ENCODE assay signal across 8 mouse cellular contexts in genomic region chr17:11975062-11975607, GRCm38 (mm10).
A peak's percentile ranks its signal among the peaks of the same experiment; 100 is the strongest.
DNase-seq lines count a peak whose midpoint lies in the region; ATAC-seq and TF ChIP-seq lines count a peak whose summit lies in the region.

No protein-coding gene starts in this region.

- no peaks in the 10 kb centered on the region for H3K4me1 ChIP-seq in heart, embryonic 11.5 days (ENCODE audit: control insufficient read depth, insufficient read depth, low read length)
- H3K4me1 ChIP-seq in MEL (ENCODE audit: control insufficient read depth in 1 of 2, insufficient read depth in 2 of 2, low read length in 2 of 2): peaks cover 3 to 8% of the 10 kb centered on the region in 2 experiments
- peaks cover 15% of the 10 kb centered on the region for H3K4me1 ChIP-seq in hindbrain, embryonic 12.5 days

- peak; percentile 91 for TF ChIP-seq RAD21 in MEL (IDR thresholded peaks at IDR 0.05; ENCODE audit: low read depth, low read length)

- H3K9ac ChIP-seq in heart, embryonic 11.5 days (ENCODE audit: low read depth, low read length): no peak overlapping the region
- no peak overlapping the region for H3K9ac ChIP-seq in MEL (ENCODE audit: control insufficient read depth, low read depth, low read length, poor library complexity, severe bottlenecking)
- no peak overlapping the region for H3K9ac ChIP-seq in hindbrain, embryonic 12.5 days

- intact Hi-C loops in left cerebral cortex, adult 2 months (cut with DNase I): no loop called here

- H3K4me3 ChIP-seq in heart, embryonic 11.5 days (ENCODE audit: low read depth, low read length): no peak overlapping the region
- H3K4me3 ChIP-seq in MEL (ENCODE audit: control insufficient read depth in 1 of 2, insufficient read depth in 1 of 2, low read depth in 2 of 2, low read length in 2 of 2): no peak overlapping the region
- H3K4me3 ChIP-seq in hindbrain, embryonic 12.5 days: no peak overlapping the region
- no peak overlapping the region for H3K4me3 ChIP-seq in left cerebral cortex, adult 2 months

- H3K9me3 ChIP-seq in heart, embryonic 11.5 days (replicated peaks; ENCODE audit: control insufficient read depth, low read length): no peaks in the 10 kb centered on the region
- no peaks in the 10 kb centered on the region for H3K9me3 ChIP-seq in MEL (replicated peaks; ENCODE audit: insufficient read depth, low read length)
- no peaks in the 10 kb centered on the region for H3K9me3 ChIP-seq in hindbrain, embryonic 12.5 days (replicated peaks)

- peaks cover 25% of the 10 kb centered on the region for H3K27me3 ChIP-seq in heart, embryonic 11.5 days (ENCODE audit: control insufficient read depth, insufficient read depth, low read length)
- H3K27me3 ChIP-seq in MEL (ENCODE audit: control insufficient read depth in 1 of 2, insufficient read depth in 2 of 2, low read length in 2 of 2): no peaks in the 10 kb centered on the region
- H3K27me3 ChIP-seq in hindbrain, embryonic 12.5 days: peaks cover 8% of the 10 kb centered on the region

- no peaks in the 10 kb centered on the region; the same call in 1 of the 2 replicates for H3K79me2 ChIP-seq in MEL (ENCODE audit: control insufficient read depth, insufficient read depth, low read length, poor library complexity)

- peak; percentile 76 to 85 (median 83) for TF ChIP-seq CTCF in MEL (IDR thresholded peaks at IDR 0.05 in 2 of 3, conservative IDR thresholded peaks at IDR 0.05 in 1 of 3; ENCODE audit: control insufficient read depth in 1 of 3, insufficient read depth in 1 of 3, low read depth in 2 of 3, low read length in 3 of 3, poor library complexity in 1 of 3, severe bottlenecking in 1 of 3)
- TF ChIP-seq CTCF in left cerebral cortex, adult 2 months (IDR thresholded peaks at IDR 0.05): peak; percentile 77

- ATAC-seq in heart, embryonic 11.5 days (replicated peaks; ENCODE audit: insufficient number of reproducible peaks, low FRiP score, low TSS enrichment): no peak
- peak; percentile 14; the same call in 1 of the 2 replicates for ATAC-seq in hindbrain, embryonic 12.5 days (ENCODE audit: low FRiP score)

- H3K4me2 ChIP-seq in heart, embryonic 11.5 days: no peak overlapping the region
- H3K4me2 ChIP-seq in hindbrain, embryonic 12.5 days (replicated peaks): no peak overlapping the region

- DNase-seq in heart, adult 11 months: peak; percentile 97
- DNase-seq in MEL (ENCODE audit: low read depth, low spot score): peak; percentile 77
- DNase-seq in cerebellum, postnatal 36 days: peak; percentile 69 to 76
- peak; percentile 45 to 50 for DNase-seq in left cerebral cortex, adult 2 months (ENCODE audit: extremely low spot score in 1 of 2, low spot score in 2 of 2)
- peak; percentile 85 for DNase-seq in retina, embryonic 14.5 days (ENCODE audit: low spot score)
- DNase-seq in yolk sac, embryonic 10.5 days (ENCODE audit: low spot score): no peak

- H3K27ac ChIP-seq in heart, embryonic 11.5 days (ENCODE audit: low read depth, low read length): no peak overlapping the region
- no peak overlapping the region for H3K27ac ChIP-seq in MEL (ENCODE audit: control insufficient read depth, low read depth, low read length)
- no peak overlapping the region for H3K27ac ChIP-seq in hindbrain, embryonic 12.5 days
- no peak overlapping the region for H3K27ac ChIP-seq in left cerebral cortex, adult 2 months

- WGBS in heart, embryonic 11.5 days (ENCODE audit: insufficient replicate concordance): 32% methylated on average over 7 of the region's 7 CpGs
- WGBS in hindbrain, embryonic 12.5 days: 44% methylated on average over 7 of the region's 7 CpGs

- H3K36me3 ChIP-seq in heart, embryonic 11.5 days (ENCODE audit: control insufficient read depth, insufficient read depth, low read length): no peaks in the 10 kb centered on the region
- peaks cover 0 to 13% of the 10 kb centered on the region in 2 experiments; a peak in 2 of 4 replicates for H3K36me3 ChIP-seq in MEL (ENCODE audit: control insufficient read depth in 1 of 2, insufficient read depth in 2 of 2, low read length in 2 of 2)
- H3K36me3 ChIP-seq in hindbrain, embryonic 12.5 days: no peaks in the 10 kb centered on the region

- TF ChIP-seq POLR2A in MEL (IDR thresholded peaks at IDR 0.05; ENCODE audit: control insufficient read depth in 1 of 2, insufficient read depth in 1 of 2, low read depth in 1 of 2, low read length in 2 of 2, poor library complexity in 1 of 2): no peak

- TF ChIP-seq EP300 in MEL (IDR thresholded peaks at IDR 0.05; ENCODE audit: low read depth in 1 of 2, low read length in 2 of 2): no peak

TF ChIP-seq in MEL, 35 proteins besides CTCF, POLR2A, EP300 and RAD21:
- TF ChIP-seq SMC3 (IDR thresholded peaks at IDR 0.05; ENCODE audit: low read depth, low read length) (peak; percentile 86), NRF1 (IDR thresholded peaks at IDR 0.05; ENCODE audit: insufficient read depth, low read depth, low read length, poor library complexity, severe bottlenecking) (no peak), CHD2 (IDR thresholded peaks at IDR 0.05; ENCODE audit: low read length) (no peak), MYB (IDR thresholded peaks at IDR 0.05; ENCODE audit: low read depth, low read length) (no peak), UBTF (IDR thresholded peaks at IDR 0.05; ENCODE audit: borderline replicate concordance, insufficient read depth, low read depth, low read length) (no peak), ZC3H11A (IDR thresholded peaks at IDR 0.05; ENCODE audit: low read depth, low read length) (peak; percentile 83), JUND (IDR thresholded peaks at IDR 0.05; ENCODE audit: low read depth, low read length) (no peak), MXI1 (IDR thresholded peaks at IDR 0.05; ENCODE audit: low read depth, low read length) (no peak), MAZ (IDR thresholded peaks at IDR 0.05; ENCODE audit: low read depth, low read length) (no peak), GATA1 (IDR thresholded peaks at IDR 0.05; ENCODE audit: low read depth, low read length) (no peak), TCF12 (IDR thresholded peaks at IDR 0.05; ENCODE audit: low read depth, low read length) (no peak), ZNF384 (IDR thresholded peaks at IDR 0.05; ENCODE audit: low read depth, low read length) (no peak), ZKSCAN1 (IDR thresholded peaks at IDR 0.05; ENCODE audit: low read depth, low read length) (no peak), MYC (IDR thresholded peaks at IDR 0.05; ENCODE audit: low read depth, low read length) (no peak), USF2 (IDR thresholded peaks at IDR 0.05; ENCODE audit: borderline replicate concordance in 1 of 2, insufficient read depth in 1 of 2, low read depth in 1 of 2, low read length in 2 of 2) (no peak), HCFC1 (IDR thresholded peaks at IDR 0.05; ENCODE audit: low read depth, low read length) (no peak), TAL1 (IDR thresholded peaks at IDR 0.05; ENCODE audit: low read length) (no peak)
